Mouse (Mus musculus) cerebellum, postnatal 14 days (tissue): ENCODE measurements at regions not wholly inside any gene's neighbourhood (a gene's known extent, or its start where the extent isn't known, plus 50 kb on each side); places are given as distances from the start of the nearest gene placed in this dataset.
"Not testable (repeated sequence)": the region's sequence is repeated elsewhere in the genome, so short reads cannot be mapped to it uniquely, and the experiment has no call there.

Experiments
- DNase-seq, 2 experiments: peaks; one replicate each; pipeline ENCODE4 v3.0.0; 2021; ENCODE audit warnings: mixed read lengths in 2 of 2

GRCm38 (mm10) chr14:124801589-124801988 is 124.7 kb upstream of the Fgf14 start:
- DNase-seq, result not testable (repeated sequence)

- DNase-seq, result no peak
Observed at GRCm38 (mm10) chr14:124800421-124800820, 123.5 kb upstream of the Fgf14 start.

- no peak for DNase-seq
Observed at GRCm38 (mm10) chr14:124775402-124775801, 98.5 kb upstream of the Fgf14 start.

GRCm38 (mm10) chr14:124767996-124768395 is 91.1 kb upstream of the Fgf14 start:
- peak; percentile 20 to 57 for DNase-seq

GRCm38 (mm10) chr14:124767234-124767633 is 90.3 kb upstream of the Fgf14 start:
- DNase-seq, result peak; percentile 51 to 76

- peak; percentile 65 to 75 for DNase-seq
Observed at GRCm38 (mm10) chr14:124742491-124742890, 65.6 kb upstream of the Fgf14 start.
